Mouse (Mus musculus): ENCODE data around the gene Scimp.

DNA sequence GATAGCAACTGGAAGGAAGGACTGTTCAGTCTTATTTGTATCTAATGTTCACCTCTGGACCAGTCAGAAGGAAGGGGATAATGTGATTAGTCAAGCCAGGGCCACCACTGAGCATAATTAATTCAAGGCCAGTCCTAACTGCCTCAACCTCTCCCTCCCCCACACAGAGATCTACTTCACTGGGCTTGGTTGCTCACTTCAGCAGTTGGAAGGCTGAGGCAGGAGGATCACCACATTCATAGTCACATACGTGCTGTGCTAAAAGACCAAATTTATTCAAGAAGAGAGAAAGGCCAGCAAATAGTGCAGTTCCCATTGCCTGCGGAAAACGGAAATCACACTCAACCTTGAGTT lies 48.8 kb downstream of the Scimp start:
- no peak for TF ChIP-seq POLR2A (IDR thresholded peaks at IDR 0.05; ENCODE audit: insufficient read length, low read depth)
- no peak for TF ChIP-seq POLR2AphosphoS2 (IDR thresholded peaks at IDR 0.05; ENCODE audit: insufficient read length, low read depth)
